Mouse (Mus musculus) heart, postnatal 0 days (tissue): ENCODE measurements around the gene Stk39. TPM values are rescaled to one million over a fixed set of nuclear protein-coding genes. Genes with fewer than 3 reads are reported as not detected.

Experiments used
- ATAC-seq: fragments of 200-750 bp; cut with Nextera tagmentation; 2 replicates; pipeline ENCODE4 v1.8.0; 2017; ENCODE audit warnings: low read depth, moderate number of reproducible peaks, moderate library complexity; ENCODE audit not compliant: insufficient read depth
- DNase-seq: peaks from one replicate; pipeline ENCODE4 v3.0.0-alpha.2; 2016; ENCODE audit warnings: low spot score
- H3K27ac ChIP-seq: fragments of 300-500 bp; sonication (generic); 2 replicates; pipeline ENCODE4 v1.5.1; 2014; ENCODE audit warnings: low read depth, mild to moderate bottlenecking
- H3K27me3 ChIP-seq: fragments of 300-500 bp; sonication (generic); 2 replicates; pipeline ENCODE4 v1.6.1; 2014; ENCODE audit warnings: low read length, mixed read lengths; ENCODE audit not compliant: control insufficient read depth, insufficient read depth
- H3K36me3 ChIP-seq: fragments of 300-500 bp; sonication (generic); replicated peaks from 2 replicates; pipeline ENCODE4 v1.6.1; 2014; ENCODE audit warnings: low read length, mixed read lengths; ENCODE audit not compliant: control insufficient read depth, insufficient read depth
- H3K4me1 ChIP-seq: fragments of 300-500 bp; sonication (generic); 2 replicates; pipeline ENCODE4 v1.6.1; 2014; ENCODE audit warnings: antibody characterized with exemption; ENCODE audit not compliant: control insufficient read depth, insufficient read depth
- H3K4me2 ChIP-seq: fragments of 300-500 bp; sonication (generic); 2 replicates; pipeline ENCODE4 v1.6.1; 2014; ENCODE audit warnings: low read depth, mild to moderate bottlenecking, low read length, moderate library complexity
- H3K4me3 ChIP-seq: fragments of 300-500 bp; sonication (generic); 2 replicates; pipeline ENCODE4 v1.5.1; 2014; ENCODE audit warnings: low read depth, low read length
- H3K9ac ChIP-seq: fragments of 300-500 bp; sonication (generic); replicated peaks from 2 replicates; pipeline ENCODE4 v1.6.1; 2014; ENCODE audit warnings: low read depth, low read length, mixed read lengths
- H3K9me3 ChIP-seq: fragments of 300-500 bp; sonication (generic); replicated peaks from 2 replicates; pipeline ENCODE4 v1.6.1; 2016; ENCODE audit warnings: low read length; ENCODE audit not compliant: control insufficient read depth
- CTCF ChIP-seq: IDR thresholded peaks from 2 replicates; pipeline ENCODE4 v1.5.1; 2016; ENCODE audit warnings: antibody characterized with exemption, control low read depth, low read depth
- EP300 ChIP-seq: IDR thresholded peaks from 2 replicates; pipeline ENCODE4 v1.6.1; 2016; ENCODE audit warnings: antibody characterized with exemption, low read depth
- WGBS: fragments of 180-500 bp; shearing (Covaris S2); extraction: QIAGEN DNeasy Blood & Tissue Kit; methylation state at CpG from one replicate; pipeline ENCODE4 v1.1.7; 2014; 5-methylcytosine and 5-hydroxymethylcytosine counted together
- polyA plus RNA-seq: library from polyadenylated mRNA; unstranded; fragments of >200 nt; fragmentation: Nextera tagmentation; extraction: Ambion mirVana; gene quantifications from 2 replicates; pipeline ENCODE4 v1.2.1, GENCODE M21; 2015
- total RNA-seq: library from RNA; depleted of rRNA; stranded (reverse); fragments of >200 nt; gene quantifications from 2 replicates; pipeline ENCODE4 v1.2.3, GENCODE M21; 2014; ENCODE audit warnings: low replicate concordance

Stk39 gene
- total and polyA plus RNA-seq, 2 experiments from 2014 or later = 81.8 to 93.2 TPM

DNA sequence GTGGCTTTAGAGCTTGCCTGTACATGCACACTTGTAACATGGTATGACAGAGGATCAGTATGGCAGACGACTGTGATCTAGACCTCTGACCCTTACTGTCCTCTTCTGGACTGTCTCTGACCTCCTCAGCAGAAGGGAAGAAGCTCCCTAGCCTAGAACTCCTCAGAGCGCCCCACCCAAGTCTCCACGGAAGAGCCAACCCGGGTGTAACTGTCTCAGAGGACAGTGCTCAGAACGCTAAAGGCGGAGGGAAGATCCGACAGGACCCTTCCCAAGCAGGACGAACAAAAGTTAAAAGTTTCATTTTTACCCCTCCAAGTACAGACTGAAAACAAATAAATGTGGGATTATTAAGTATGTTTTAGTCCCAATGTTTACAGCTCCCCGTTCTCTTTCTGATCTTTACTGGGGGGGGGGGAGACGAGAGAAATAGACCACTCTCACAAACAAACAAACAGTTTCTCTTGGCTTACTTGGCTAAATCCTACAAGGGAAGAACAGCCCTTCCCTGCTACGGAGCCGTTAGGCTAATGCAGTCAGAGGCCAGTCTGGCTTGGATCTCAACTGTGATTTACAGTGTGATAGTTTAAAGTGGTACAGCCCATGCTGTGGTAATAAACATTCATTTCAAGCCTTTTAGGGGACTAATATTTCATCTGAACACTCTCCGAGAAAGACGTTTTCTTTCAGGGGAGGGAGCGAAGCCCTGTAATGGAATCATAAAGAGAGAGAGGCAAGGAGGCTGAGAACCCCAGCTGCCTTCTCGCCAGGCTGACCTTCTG is 179.3 kb downstream of the Stk39 start:
- no peaks in the 10 kb centered on the region for H3K4me1 ChIP-seq
- no peak overlapping the region for H3K9ac ChIP-seq
- no peak overlapping the region for H3K4me3 ChIP-seq
- peaks cover 24% of the 10 kb centered on the region for H3K36me3 ChIP-seq
- no peaks in the 10 kb centered on the region for H3K27me3 ChIP-seq
- ATAC-seq = no peak
- no peak overlapping the region for H3K27ac ChIP-seq
- H3K9me3 ChIP-seq = no peaks in the 10 kb centered on the region
- H3K4me2 ChIP-seq = no peak overlapping the region
- TF ChIP-seq CTCF = no peak
- TF ChIP-seq EP300 = no peak
- 80% methylated on average over 16 of the region's 16 CpGs for WGBS
- DNase-seq = no peak

DNA sequence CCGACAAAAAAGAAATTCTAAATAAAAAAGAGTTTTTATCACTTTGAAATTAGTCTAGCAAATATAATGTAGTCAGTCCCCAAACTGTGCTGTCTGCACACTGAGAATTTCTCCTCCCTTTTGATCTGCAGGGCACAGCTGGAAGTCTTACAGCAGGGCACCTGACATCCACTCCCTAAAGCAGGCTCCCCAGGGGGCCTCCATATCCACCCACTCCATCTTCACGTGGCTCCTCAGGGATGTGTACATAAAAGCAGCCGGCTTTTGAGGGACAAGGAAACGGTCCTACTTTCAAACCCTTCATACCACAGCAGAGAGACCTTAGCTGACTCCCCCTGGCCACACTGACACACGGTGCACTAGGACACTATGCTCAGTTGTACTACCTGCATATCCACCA is 180.2 kb downstream of the Stk39 start:
- Histone ChIP-seq H3K4me2 (no peak overlapping the region), H3K27me3 (no peaks in the 10 kb centered on the region), H3K9me3 (no peaks in the 10 kb centered on the region), H3K4me1 (no peaks in the 10 kb centered on the region), H3K4me3 (no peak overlapping the region), H3K36me3 (peaks cover 18% of the 10 kb centered on the region), H3K27ac (no peak overlapping the region), H3K9ac (no peak overlapping the region)
- WGBS = 59% methylated on average over 5 of the region's 5 CpGs
- DNase-seq (no peak), ATAC-seq (no peak)
- TF ChIP-seq EP300 = no peak
- TF ChIP-seq CTCF = no peak

DNA sequence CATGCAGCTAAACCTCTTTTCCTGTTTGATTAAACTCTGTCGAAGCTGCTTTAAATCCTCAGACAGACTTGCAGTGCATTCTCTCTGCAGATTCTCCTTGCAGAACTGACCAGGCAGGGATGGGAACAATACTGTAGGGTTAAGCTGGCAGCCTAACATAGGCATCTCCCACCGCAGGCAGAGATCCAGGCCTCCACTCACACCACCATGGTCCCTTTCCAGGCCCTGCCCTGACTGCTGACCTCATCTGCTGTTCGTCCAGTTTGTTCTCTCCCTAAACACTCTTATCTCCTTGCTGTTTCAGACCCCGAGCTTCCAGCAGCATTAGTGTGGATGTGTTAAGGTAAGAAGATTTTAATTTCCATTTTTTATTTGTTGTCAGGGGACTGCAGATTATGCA is 182.1 kb downstream of the Stk39 start:
- 28% methylated on average over 4 of the region's 4 CpGs for WGBS
- Histone ChIP-seq H3K27ac (no peak overlapping the region), H3K4me3 (no peak overlapping the region), H3K4me2 (no peak overlapping the region), H3K4me1 (no peaks in the 10 kb centered on the region), H3K9me3 (no peaks in the 10 kb centered on the region), H3K36me3 (peaks cover 9% of the 10 kb centered on the region), H3K9ac (no peak overlapping the region), H3K27me3 (no peaks in the 10 kb centered on the region)
- 0 out of 2 replicates have a peak, but pooled peaks have one; percentile 24 for ATAC-seq
- DNase-seq = no peak
- no peak for TF ChIP-seq CTCF
- TF ChIP-seq EP300 = no peak

DNA sequence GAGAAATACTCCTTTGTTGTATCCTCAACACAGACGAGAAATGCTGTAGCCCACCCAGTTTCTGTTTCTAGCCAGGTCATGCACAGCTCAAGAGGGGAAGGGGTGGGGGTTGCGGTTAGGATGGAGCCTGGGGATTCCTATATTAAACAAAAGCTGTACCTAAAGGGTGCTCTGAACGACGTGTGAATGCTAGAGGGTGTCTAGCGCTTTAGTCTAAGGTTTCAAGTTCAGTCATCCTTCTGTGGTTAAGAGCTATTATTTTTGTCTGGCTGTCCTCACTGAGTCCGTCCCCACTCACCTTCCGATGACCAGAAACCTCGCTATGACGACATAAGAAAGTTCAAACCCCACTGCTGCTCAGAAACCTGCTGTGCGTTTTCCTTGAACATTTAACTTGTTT is 182.9 kb downstream of the Stk39 start:
- Histone ChIP-seq H3K36me3 (peaks cover 17% of the 10 kb centered on the region), H3K4me1 (no peaks in the 10 kb centered on the region), H3K27ac (no peak overlapping the region), H3K4me3 (no peak overlapping the region), H3K9ac (no peak overlapping the region), H3K4me2 (no peak overlapping the region), H3K9me3 (no peaks in the 10 kb centered on the region), H3K27me3 (no peaks in the 10 kb centered on the region)
- WGBS = 83% methylated on average over 10 of the region's 10 CpGs
- TF ChIP-seq EP300 (no peak), CTCF (no peak)
- no peak for ATAC-seq
- no peak for DNase-seq

DNA sequence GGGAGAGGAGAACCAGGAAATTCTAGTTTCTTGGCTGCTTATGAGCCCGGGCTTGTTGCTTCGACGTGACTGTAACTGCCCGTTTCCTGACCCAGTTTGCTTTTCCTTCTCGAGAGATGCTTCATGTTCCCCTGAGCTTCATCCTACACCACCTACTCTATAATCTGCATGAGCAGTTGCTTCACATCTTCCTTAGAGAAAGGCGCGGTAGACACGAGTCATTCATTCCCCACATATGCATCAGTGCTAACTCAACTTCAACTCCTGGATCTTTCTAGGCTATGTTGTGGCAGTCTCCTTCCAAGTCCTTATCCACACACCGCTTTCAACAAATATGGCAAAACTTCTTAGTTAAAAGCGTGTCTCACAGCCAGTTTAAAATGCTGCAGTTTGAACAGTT is 184.0 kb downstream of the Stk39 start:
- no peak for ATAC-seq
- peaks cover 19% of the 10 kb centered on the region for H3K36me3 ChIP-seq
- WGBS = 85% methylated on average over 10 of the region's 10 CpGs
- no peaks in the 10 kb centered on the region for H3K4me1 ChIP-seq
- no peak for DNase-seq
- H3K4me2 ChIP-seq = no peak overlapping the region
- H3K4me3 ChIP-seq = no peak overlapping the region
- no peaks in the 10 kb centered on the region for H3K9me3 ChIP-seq
- TF ChIP-seq EP300 = no peak
- no peak for TF ChIP-seq CTCF
- no peaks in the 10 kb centered on the region for H3K27me3 ChIP-seq
- no peak overlapping the region for H3K9ac ChIP-seq
- no peak overlapping the region for H3K27ac ChIP-seq

DNA sequence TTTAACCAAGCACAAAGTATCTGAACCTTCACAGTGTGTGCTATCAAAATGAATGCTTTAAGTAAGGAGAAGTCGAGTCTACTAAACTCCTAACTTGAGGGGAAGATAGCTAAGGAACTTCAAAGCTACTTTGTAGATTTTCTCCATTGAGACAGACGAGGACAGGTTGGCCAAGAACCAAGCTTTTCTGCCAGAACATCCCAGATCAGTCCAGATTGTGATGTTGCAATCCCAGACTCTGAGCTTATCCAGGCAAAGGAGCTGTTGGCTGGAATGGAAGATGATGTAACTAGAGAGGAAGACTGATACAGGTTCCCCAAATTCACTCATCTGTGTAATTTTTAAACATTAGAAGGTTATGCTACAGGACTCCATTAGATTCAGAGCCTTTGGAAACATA is 187.7 kb downstream of the Stk39 start:
- Histone ChIP-seq H3K4me1 (no peaks in the 10 kb centered on the region), H3K27ac (no peak overlapping the region), H3K9me3 (no peaks in the 10 kb centered on the region), H3K36me3 (peaks cover 23% of the 10 kb centered on the region), H3K4me3 (no peak overlapping the region), H3K27me3 (no peaks in the 10 kb centered on the region), H3K9ac (no peak overlapping the region), H3K4me2 (no peak overlapping the region)
- ATAC-seq (no peak), DNase-seq (no peak)
- no peak for TF ChIP-seq EP300
- no peak for TF ChIP-seq CTCF
- 57% methylated on average over 2 of the region's 2 CpGs for WGBS
